Mouse (Mus musculus) adrenal gland, adult 8-10 months (tissue): ENCODE results near the gene Borcs5. TPM values are rescaled to one million over a fixed set of nuclear protein-coding genes. Genes with fewer than 3 reads are reported as not detected.
A peak's percentile ranks its signal among the peaks of the same experiment; 100 is the strongest.

Experiments used
- DNase-seq: peaks from one replicate; pipeline ENCODE4 v3.0.0; 2022
- total RNA-seq, 4 experiments: library from RNA; stranded (reverse); gene quantifications; 2 replicates each; pipeline ENCODE4 v1.2.4; 2022

The Borcs5 gene
- total RNA-seq, result 10 to 100 TPM; 18.4 to 25.8 (median 23.1) TPM

GRCm38 (mm10) chr6:134639210-134639609 lies at the start of gene Borcs5:
Borcs5 (plus strand) TSS chr6:134639510.
- no peak for DNase-seq

GRCm38 (mm10) chr6:134591614-134592013 lies 47.7 kb upstream of the Borcs5 start:
- DNase-seq, result no peak

DNA sequence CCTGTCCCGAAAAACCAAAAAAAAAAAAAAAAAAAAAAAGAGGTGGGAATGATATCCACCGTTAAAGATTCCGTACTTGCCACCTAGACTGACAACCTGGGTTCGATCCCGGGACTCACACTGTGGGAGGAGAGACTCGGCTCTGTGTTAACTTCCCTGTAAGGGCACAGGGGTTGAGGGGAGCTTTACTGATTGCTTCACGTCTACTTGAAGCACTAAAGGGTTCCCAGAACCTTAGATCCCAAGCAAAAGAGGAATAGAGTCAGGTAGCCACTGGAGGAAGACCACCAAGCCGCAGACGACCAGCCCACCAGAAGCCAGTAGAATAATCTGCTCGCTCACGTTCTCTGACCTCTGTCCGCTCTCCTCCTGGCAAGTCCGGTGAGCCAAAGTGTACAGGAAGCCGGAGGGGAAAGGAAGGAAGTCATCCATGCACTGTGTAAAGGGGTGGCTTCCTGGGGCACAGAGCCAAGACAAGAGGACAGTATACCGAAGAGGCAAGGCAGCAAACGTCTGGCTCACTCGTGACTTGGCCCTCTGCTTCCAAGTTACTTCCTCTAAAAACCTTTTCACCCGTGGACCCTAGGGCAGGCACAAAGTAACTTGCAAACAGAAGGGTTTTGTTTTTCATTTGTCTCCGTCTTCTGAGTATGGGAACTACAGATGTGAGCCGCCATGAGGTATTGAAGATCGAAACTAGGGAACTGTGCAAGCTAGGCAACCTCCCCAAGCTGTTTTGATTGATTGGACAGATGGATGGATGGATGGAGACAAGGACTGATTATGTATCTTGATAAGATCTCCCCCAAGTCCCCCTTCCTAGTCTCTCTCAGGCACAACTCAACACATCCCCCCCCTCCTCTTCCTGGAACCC lies 44.5 kb upstream of the Borcs5 start:
- DNase-seq, result peak; percentile 42

- DNase-seq, result no peak
Observed at GRCm38 (mm10) chr6:134597651-134598229, 41.6 kb upstream of the Borcs5 start.

DNA sequence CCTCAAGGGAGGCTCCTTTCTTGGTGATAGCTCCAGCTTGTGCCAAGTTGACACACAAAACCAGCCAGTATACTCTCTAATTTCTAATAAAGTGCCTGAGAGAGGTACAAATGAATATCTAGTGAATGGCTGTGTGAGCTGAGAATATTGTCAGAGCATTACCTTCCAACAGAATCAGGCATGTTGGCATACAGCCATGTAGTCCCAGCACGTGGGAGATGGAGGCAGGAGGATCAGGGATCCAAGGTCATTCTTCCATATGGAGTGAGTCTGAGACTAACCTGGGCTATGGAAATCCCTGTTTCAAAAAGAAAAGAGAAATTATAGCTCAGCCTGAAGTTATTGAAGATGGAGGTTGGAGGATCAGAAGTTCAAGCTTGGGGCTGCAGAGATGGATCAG lies 40.1 kb upstream of the Borcs5 start:
- no peak for DNase-seq

DNA sequence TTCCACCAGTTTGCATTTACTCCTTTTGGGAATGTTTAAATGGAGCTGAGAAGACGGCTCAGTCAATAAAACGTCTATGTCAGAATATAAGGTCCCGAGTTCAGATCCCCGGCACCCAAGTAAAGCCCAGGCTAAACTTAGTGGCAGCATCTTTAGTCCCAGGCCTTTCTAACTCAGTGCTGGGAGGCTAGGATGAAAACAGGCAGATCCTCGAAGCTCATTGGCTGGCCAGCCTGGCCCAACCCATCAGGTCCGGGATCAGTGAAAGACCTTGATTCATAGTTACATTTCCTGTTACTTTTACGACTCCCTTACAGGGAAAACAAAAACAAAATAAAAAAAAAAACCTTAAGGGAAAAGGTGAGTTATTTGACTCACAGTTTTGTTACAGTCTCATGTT lies 38.2 kb upstream of the Borcs5 start:
- DNase-seq, result no peak

GRCm38 (mm10) chr6:134601766-134602165 lies 37.5 kb upstream of the Borcs5 start:
- no peak for DNase-seq

- DNase-seq, result no peak
Observed at GRCm38 (mm10) chr6:134602371-134603003, 36.8 kb upstream of the Borcs5 start.

- DNase-seq, result no peak
Observed at GRCm38 (mm10) chr6:134605196-134605595, 34.1 kb upstream of the Borcs5 start.

GRCm38 (mm10) chr6:134606540-134606939 lies 32.8 kb upstream of the Borcs5 start:
- DNase-seq, result no peak

DNA sequence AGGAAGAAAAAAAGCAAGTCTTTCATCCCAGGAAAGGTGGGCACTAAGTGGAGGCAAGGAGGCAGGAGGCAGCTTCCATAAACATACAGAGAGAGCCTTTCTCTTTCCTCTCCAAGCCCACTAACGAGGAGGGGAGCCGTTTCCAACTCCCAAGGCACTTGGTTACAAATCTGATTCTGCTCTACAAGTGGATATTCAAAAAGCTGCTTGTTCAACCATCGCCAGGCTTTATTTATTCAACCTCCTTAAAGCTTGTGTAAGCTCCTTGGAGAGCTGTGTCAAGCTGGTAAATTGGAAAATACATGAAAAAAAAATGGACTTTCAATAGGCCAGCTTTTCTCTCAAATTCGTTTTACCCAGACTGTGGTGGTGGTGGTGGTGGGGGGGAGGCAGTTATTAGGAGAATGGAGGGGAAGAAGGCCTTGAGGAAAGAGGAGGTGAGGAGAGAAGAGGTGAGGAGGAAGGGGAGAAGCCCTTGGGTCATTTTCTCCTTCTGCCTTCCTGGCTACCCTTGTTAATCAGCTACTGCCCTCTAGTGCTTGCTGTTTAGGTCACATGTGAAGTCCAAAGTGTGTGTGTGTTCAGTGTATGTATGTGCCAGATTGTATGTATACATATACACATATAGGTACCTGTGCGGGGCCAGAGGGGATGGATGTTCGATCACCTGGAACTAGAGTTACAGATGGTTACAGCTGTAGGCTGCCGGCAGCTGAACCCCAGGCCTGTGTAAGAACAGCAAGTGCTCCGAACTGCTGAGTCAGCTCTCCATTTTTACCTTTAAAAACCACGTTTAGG lies 32.2 kb upstream of the Borcs5 start:
- peak; percentile 20 for DNase-seq

DNA sequence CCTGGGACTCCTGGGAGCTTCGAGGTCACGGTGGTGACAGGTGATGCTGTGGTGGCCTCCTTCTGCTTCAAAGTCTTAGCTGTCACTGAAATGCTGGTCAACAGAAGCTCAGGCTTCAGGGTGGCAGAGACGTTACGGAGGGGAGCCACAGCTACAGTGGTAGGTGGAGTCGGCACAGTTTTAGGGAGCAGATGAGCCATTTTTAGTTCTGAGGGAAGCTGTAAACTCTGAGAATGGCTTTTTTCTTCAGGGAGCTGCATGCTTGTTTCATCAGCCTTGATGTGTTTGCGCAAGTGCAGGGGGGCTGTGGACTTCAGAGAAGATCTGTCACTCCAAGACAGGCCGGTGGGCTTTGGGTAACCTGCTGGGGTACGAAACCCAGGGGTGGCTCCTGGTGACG lies 28.9 kb upstream of the Borcs5 start:
- no peak for DNase-seq

DNA sequence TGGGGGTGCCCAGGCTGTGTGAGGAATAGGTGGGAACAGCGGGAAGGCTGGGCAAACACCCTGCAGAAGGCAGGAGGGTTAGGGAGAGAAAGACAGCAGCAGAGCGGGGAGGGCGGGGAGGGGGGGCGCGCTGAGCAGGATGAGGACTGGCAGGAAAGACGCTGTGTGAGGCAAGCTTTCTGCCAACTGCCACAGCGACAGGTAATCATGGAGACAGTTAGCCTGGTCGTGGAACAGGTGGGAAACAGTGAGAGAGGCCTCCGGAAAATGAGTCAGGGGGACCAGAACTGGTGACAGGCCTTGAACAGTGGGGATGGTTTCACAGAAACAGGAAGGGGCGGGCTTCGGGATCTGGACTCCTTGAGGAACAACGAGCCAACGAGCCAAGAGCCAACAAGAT lies 27.4 kb upstream of the Borcs5 start:
- no peak for DNase-seq

DNA sequence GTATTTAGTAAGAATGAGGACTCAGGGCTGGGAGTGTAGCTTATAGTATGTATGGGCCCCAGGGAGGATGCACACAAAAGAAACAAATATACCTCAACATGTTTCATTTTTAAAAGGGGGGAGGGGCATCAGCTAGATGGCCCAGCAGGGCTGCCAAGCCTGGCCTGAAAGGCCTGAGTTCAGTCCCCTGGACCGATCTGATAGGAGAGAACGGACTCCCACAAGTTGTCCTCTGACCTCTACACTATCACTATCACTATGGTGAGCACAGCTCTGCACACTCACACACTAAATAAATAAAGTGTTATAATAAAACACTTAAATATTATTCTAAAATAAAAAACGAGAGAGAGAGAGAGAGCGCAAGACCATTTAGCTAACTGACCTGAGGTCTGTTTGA lies 25.0 kb upstream of the Borcs5 start:
- DNase-seq, result no peak

DNA sequence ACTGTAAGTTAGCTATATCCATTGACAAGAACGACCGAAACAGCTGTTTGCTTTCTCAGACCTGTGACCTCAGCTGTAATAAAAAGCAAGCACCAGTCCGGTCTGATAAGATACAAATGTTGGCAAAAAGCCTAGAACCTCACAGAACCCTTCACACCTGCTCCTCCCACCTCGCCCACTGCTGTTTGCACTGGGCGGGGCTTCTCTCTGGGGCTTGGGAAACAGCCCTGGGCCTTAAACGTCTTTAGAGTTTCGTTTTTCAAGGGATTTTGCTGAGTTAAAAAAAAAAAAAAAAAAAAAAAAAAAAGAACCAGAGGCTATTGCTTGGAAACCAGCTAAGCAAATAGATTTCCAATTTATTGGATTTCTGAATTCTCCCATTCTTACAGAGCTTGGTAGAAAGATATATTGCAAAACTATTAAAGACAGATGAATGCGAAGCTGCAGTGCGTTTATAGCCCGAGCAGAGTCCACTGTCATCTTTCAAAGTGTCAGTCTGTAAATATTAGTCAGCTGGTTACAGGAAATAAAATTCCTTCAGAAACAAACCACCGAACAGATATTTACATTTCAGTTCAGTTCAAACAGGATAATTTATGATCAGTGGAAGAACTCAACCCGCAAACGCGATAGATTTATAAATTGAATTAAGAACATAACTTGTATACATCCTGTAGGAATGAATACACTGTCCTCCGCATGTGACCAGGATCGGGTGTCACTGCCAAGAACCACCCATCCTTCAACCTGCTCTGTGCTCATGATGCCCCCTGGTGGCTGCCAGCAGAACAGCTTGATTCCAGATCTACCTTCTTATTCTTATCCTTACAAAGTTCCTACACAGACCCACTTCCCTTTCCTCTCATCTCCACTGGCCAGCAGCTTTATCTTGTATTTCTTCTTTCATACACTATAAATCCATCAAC lies 24.3 kb upstream of the Borcs5 start:
- peak; percentile 77 for DNase-seq

GRCm38 (mm10) chr6:134617589-134617988 lies 21.7 kb upstream of the Borcs5 start:
- DNase-seq, result no peak

GRCm38 (mm10) chr6:134620129-134620528 lies 19.2 kb upstream of the Borcs5 start:
- no peak for DNase-seq

- no peak for DNase-seq
Observed at GRCm38 (mm10) chr6:134620846-134621551, 18.3 kb upstream of the Borcs5 start.

DNA sequence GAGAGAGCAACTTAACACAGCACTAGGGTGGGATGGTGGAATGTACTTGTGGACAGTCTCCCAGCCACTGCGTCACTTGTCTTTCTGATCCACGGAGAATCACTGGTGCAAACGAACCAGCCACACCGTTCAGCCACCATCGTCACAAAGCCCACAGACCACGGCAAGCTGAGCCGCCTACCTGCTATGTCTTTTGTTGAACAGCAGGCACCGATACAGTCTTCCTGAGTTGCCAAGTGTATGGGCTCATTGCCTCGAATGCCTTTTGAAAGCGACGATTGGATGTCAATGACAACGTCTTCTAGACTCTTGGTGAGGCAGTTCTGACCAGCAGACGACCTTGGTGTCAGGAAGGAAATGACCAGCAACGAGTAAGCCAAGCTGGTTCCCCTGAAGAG lies 17.8 kb upstream of the Borcs5 start:
- DNase-seq, result no peak

DNA sequence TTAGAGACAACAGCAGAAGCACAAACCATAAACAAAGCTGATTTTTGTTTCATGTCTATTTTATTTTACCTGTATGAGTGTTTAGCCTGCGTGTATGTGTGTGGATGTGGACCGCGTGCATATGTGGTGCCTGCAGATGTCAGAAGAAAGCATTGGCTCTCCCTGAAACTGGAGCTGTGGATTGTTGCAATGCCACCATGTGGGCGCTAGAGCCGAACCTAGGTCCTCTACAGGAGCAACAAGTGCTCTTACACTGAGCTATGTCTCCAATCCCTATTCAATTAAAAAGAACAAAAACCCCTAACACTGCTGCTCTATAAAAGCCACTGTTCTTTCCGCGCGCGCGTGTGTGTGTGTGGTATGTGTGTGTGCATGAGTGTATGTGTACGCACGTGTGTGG lies 13.9 kb upstream of the Borcs5 start:
- no peak for DNase-seq

- DNase-seq, result no peak
Observed at GRCm38 (mm10) chr6:134626564-134626963, 12.7 kb upstream of the Borcs5 start.
